28 mouse cellular contexts compared by ENCODE assay signal in the genomic region with DNA sequence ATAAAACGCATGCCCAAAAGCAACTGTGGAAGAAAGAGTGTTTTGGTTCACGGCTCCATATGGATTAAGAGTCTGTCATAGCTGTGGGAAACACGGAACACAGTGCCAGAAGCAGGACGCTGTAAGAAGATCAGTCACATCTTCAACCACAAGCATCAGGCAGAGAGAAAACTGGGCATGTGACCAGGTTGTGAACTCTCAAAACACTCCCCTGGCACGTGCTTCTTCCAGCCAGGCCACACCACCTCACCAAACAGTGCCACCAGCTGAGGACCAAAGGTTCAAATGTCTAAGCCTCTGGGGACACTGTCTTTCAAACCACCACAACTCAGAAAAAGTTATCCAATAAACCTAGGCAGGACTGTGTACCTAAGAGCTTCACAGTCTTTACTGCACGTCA.
DNase-seq lines count a peak whose midpoint lies in the region; ATAC-seq and TF ChIP-seq lines count a peak whose summit lies in the region.
"Had no signal": no experiment of that assay in that cellular context is flagged by ENCODE, and none has a peak within 500 bp of the region (broad histone marks: within the 10 kb centered on the region; RNA-seq: fewer than 3 reads in every experiment).

No protein-coding gene starts in this region.

- intact Hi-C loops in gastrocnemius, adult 2 months (cut with DNase I), result no loop called here
- intact Hi-C loops in heart, postnatal 10 days (cut with DNase I), result no loop called here

- no peak for DNase-seq in gastrocnemius, adult 2 months
- no peak for DNase-seq in gastrocnemius, postnatal 25 days
- peak; percentile 7 for DNase-seq in kidney, postnatal 10 days
- no peak for DNase-seq in kidney, postnatal 14 days
- DNase-seq in adipocyte (ENCODE audit: low spot score), result peak; percentile 63
- no peak for DNase-seq in heart, postnatal 10 days
- DNase-seq: adrenal gland, adult 8-10 months; cerebellum, adult 2 months; cerebellum, postnatal 14 days; gastrocnemius, postnatal 14 days; heart, postnatal 36 days; layer of hippocampus, postnatal 36 days; liver, embryonic 13.5 days; lung, adult 2 months; lung, postnatal 10 days; right cerebral cortex, postnatal 25 days had no signal

- H3K4me3 ChIP-seq in gastrocnemius, adult 2 months, result no peak overlapping the region
- peak overlapping the region; percentile 3 for H3K4me3 ChIP-seq in megakaryocyte, embryonic 14.5 days (replicated peaks)
- H3K4me3 ChIP-seq: forebrain, embryonic 13.5 days; heart, embryonic 10.5 days; heart, embryonic 15.5 days; hindbrain, embryonic 12.5 days; intestine, embryonic 15.5 days; liver, embryonic 13.5 days; midbrain, embryonic 12.5 days; stomach, embryonic 15.5 days had no signal

- 0 out of 2 replicates have a peak overlapping the region, but pooled peaks have one; percentile 46 for H3K27ac ChIP-seq in gastrocnemius, adult 2 months
- H3K27ac ChIP-seq: forebrain, embryonic 13.5 days; heart, embryonic 10.5 days; heart, embryonic 15.5 days; hindbrain, embryonic 12.5 days; hindbrain, postnatal 0 days; intestine, embryonic 15.5 days; liver, embryonic 13.5 days; macrophage; midbrain, embryonic 12.5 days; stomach, embryonic 15.5 days had no signal

- no peak for TF ChIP-seq CTCF in gastrocnemius, adult 2 months (IDR thresholded peaks at IDR 0.05)

- peaks cover 9% of the 10 kb centered on the region for H3K36me3 ChIP-seq in megakaryocyte, embryonic 14.5 days (replicated peaks; ENCODE audit: low read length)
- H3K36me3 ChIP-seq: heart, embryonic 10.5 days; heart, embryonic 15.5 days; hindbrain, embryonic 12.5 days; intestine, embryonic 15.5 days; liver, embryonic 13.5 days; midbrain, embryonic 12.5 days; stomach, embryonic 15.5 days had no signal

- no peak for ATAC-seq in megakaryocyte, adult 5-6 weeks (ENCODE audit: poor library complexity, severe bottlenecking)
- ATAC-seq: CD4-positive, CD25-positive, alpha-beta regulatory T cell, adult 4 months; forebrain, embryonic 13.5 days; hindbrain, postnatal 0 days; intestine, embryonic 15.5 days had no signal

- H3K4me1 ChIP-seq in megakaryocyte, embryonic 14.5 days, result peaks cover 97% of the 10 kb centered on the region
- H3K4me1 ChIP-seq: intestine, embryonic 15.5 days; liver, embryonic 13.5 days had no signal

- H3K27me3 ChIP-seq in megakaryocyte, embryonic 14.5 days (replicated peaks), result no peaks in the 10 kb centered on the region
- H3K27me3 ChIP-seq: forebrain, embryonic 13.5 days; heart, embryonic 15.5 days; hindbrain, embryonic 12.5 days; intestine, embryonic 15.5 days; liver, embryonic 13.5 days; stomach, embryonic 15.5 days had no signal

- H3K9me3 ChIP-seq in megakaryocyte, embryonic 14.5 days, result no peaks in the 10 kb centered on the region
- H3K9me3 ChIP-seq: forebrain, embryonic 13.5 days; heart, embryonic 10.5 days; heart, embryonic 15.5 days; hindbrain, embryonic 12.5 days; intestine, embryonic 15.5 days; liver, embryonic 13.5 days; midbrain, embryonic 12.5 days; stomach, embryonic 15.5 days had no signal

Comparison
In these comparisons a context has a peak if more than half of its experiments do, and no peak if none do; other contexts are left out.
1. DNase-seq: peak in kidney, postnatal 10 days (single experiment) and adipocyte (single experiment); none in gastrocnemius, adult 2 months (single experiment), gastrocnemius, postnatal 25 days (single experiment), kidney, postnatal 14 days (single experiment) and heart, postnatal 10 days (0 of 2).